Mouse (Mus musculus): ENCODE measurements around the gene Rora. TPM values are rescaled to one million over a fixed set of nuclear protein-coding genes. Genes with fewer than 3 reads are reported as not detected.

Gene Rora
- polyA plus RNA-seq, 1 experiment from 2014 or later: 6.5 TPM

- H3K9ac ChIP-seq (ENCODE audit: low read depth, low read length): no peak overlapping the region
- no peak overlapping the region for H3K4me3 ChIP-seq (ENCODE audit: low read depth, low read length)
- no peaks in the 10 kb centered on the region for H3K4me1 ChIP-seq (ENCODE audit: control insufficient read depth, insufficient read depth, low read length)
- H3K4me2 ChIP-seq: peak overlapping the region; percentile 17; the same call in 1 of the 2 replicates
- no peak overlapping the region for H3K27ac ChIP-seq (ENCODE audit: low read depth, low read length)
- no peaks in the 10 kb centered on the region for H3K27me3 ChIP-seq (ENCODE audit: control insufficient read depth, insufficient read depth, low read length)
- H3K36me3 ChIP-seq (ENCODE audit: control insufficient read depth, insufficient read depth, low read length): no peaks in the 10 kb centered on the region
- 59% methylated on average over 16 of the region's 16 CpGs for WGBS (ENCODE audit: insufficient replicate concordance)
- no peaks in the 10 kb centered on the region for H3K9me3 ChIP-seq (replicated peaks; ENCODE audit: control insufficient read depth, low read length)
- no peak for ATAC-seq (replicated peaks; ENCODE audit: insufficient number of reproducible peaks, low FRiP score, low TSS enrichment)
Measured at GRCm38 (mm10) chr9:69364117-69364516, 710.5 kb downstream of the Rora start.

DNA sequence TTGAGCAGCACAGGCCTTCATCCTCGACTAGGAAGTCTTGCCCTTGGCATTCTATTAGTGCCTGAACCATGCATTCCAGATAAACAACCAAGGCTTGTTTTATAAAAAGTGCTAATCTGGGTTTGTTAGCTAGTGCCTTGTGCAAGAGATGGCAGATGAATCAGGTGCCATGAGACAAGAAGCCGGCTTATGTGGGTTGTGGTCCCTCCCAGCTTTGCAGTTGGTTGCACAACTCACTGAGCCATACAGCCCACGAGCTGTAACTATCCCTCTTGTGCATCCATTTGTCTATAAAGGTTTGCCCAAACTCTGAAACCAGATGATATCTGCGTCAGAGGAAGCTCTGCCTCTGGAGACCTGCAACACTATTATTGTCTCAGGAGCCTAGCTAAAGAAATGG is 713.5 kb downstream of the Rora start:
- no peaks in the 10 kb centered on the region for H3K9me3 ChIP-seq (replicated peaks; ENCODE audit: control insufficient read depth, low read length)
- no peaks in the 10 kb centered on the region for H3K4me1 ChIP-seq (ENCODE audit: control insufficient read depth, insufficient read depth, low read length)
- no peaks in the 10 kb centered on the region for H3K36me3 ChIP-seq (ENCODE audit: control insufficient read depth, insufficient read depth, low read length)
- ATAC-seq (replicated peaks; ENCODE audit: insufficient number of reproducible peaks, low FRiP score, low TSS enrichment): no peak
- no peaks in the 10 kb centered on the region for H3K27me3 ChIP-seq (ENCODE audit: control insufficient read depth, insufficient read depth, low read length)
- no peak overlapping the region for H3K9ac ChIP-seq (ENCODE audit: low read depth, low read length)
- H3K4me3 ChIP-seq (ENCODE audit: low read depth, low read length): no peak overlapping the region
- no peak overlapping the region for H3K27ac ChIP-seq (ENCODE audit: low read depth, low read length)
- 73% methylated on average over 4 of the region's 4 CpGs for WGBS (ENCODE audit: insufficient replicate concordance)
- H3K4me2 ChIP-seq: no peak overlapping the region

DNA sequence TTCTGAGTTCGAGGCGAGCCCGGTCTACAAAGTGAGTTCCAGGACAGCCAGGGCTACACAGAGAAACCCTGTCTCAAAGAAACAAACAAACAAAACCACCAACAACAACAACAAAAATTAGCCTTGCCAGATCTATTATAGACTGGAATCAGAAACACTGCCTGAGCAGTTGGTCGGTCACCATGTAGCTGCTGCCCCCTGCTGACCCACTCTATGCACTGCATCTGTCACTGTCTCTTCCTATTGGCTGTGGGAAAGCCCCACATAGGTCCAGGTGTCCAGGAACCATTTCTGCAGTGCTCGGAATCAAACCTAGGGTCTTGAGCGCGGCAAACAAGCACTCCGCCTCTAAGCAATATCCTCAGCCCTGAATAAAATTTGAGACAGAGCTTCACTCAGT is 714.5 kb downstream of the Rora start:
- ATAC-seq (replicated peaks; ENCODE audit: insufficient number of reproducible peaks, low FRiP score, low TSS enrichment): no peak
- Histone ChIP-seq H3K4me2 (no peak overlapping the region), H3K27me3 (ENCODE audit: control insufficient read depth, insufficient read depth, low read length) (no peaks in the 10 kb centered on the region), H3K9me3 (replicated peaks; ENCODE audit: control insufficient read depth, low read length) (no peaks in the 10 kb centered on the region), H3K4me3 (ENCODE audit: low read depth, low read length) (no peak overlapping the region), H3K9ac (ENCODE audit: low read depth, low read length) (no peak overlapping the region), H3K36me3 (ENCODE audit: control insufficient read depth, insufficient read depth, low read length) (no peaks in the 10 kb centered on the region), H3K27ac (ENCODE audit: low read depth, low read length) (no peak overlapping the region), H3K4me1 (ENCODE audit: control insufficient read depth, insufficient read depth, low read length) (no peaks in the 10 kb centered on the region)
- 70% methylated on average over 8 of the region's 8 CpGs for WGBS (ENCODE audit: insufficient replicate concordance)

- H3K9me3 ChIP-seq (replicated peaks; ENCODE audit: control insufficient read depth, low read length): no peaks in the 10 kb centered on the region
- no peaks in the 10 kb centered on the region for H3K4me1 ChIP-seq (ENCODE audit: control insufficient read depth, insufficient read depth, low read length)
- H3K27me3 ChIP-seq (ENCODE audit: control insufficient read depth, insufficient read depth, low read length): no peaks in the 10 kb centered on the region
- no peaks in the 10 kb centered on the region for H3K36me3 ChIP-seq (ENCODE audit: control insufficient read depth, insufficient read depth, low read length)
- H3K9ac ChIP-seq (ENCODE audit: low read depth, low read length): no peak overlapping the region
- no peak overlapping the region for H3K4me3 ChIP-seq (ENCODE audit: low read depth, low read length)
- H3K4me2 ChIP-seq: no peak overlapping the region
- WGBS (ENCODE audit: insufficient replicate concordance): 69% methylated on average over 11 of the region's 11 CpGs
- no peak for ATAC-seq (replicated peaks; ENCODE audit: insufficient number of reproducible peaks, low FRiP score, low TSS enrichment)
- no peak overlapping the region for H3K27ac ChIP-seq (ENCODE audit: low read depth, low read length)
Measured at GRCm38 (mm10) chr9:69371046-69371724, 717.6 kb downstream of the Rora start.

DNA sequence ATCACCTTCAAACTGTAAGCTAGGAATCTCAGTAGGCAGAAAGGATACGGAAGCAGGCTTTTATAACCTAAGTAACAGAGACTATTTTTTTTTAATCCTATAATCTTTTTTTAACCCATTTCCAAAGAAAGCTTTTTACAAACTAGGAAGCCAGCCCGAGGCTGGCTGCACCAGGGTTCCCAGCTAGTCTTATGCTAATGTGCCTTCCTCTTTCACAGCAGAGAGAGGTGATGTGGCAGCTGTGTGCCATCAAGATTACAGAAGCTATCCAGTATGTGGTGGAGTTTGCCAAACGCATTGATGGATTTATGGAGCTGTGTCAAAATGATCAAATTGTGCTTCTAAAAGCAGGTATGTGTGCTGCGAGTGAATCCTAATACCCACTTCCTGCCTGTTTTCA is 719.3 kb downstream of the Rora start:
- Histone ChIP-seq H3K27me3 (ENCODE audit: control insufficient read depth, insufficient read depth, low read length) (no peaks in the 10 kb centered on the region), H3K4me1 (ENCODE audit: control insufficient read depth, insufficient read depth, low read length) (no peaks in the 10 kb centered on the region), H3K4me3 (ENCODE audit: low read depth, low read length) (no peak overlapping the region), H3K9ac (ENCODE audit: low read depth, low read length) (no peak overlapping the region), H3K36me3 (ENCODE audit: control insufficient read depth, insufficient read depth, low read length) (no peaks in the 10 kb centered on the region), H3K27ac (ENCODE audit: low read depth, low read length) (no peak overlapping the region), H3K4me2 (no peak overlapping the region), H3K9me3 (replicated peaks; ENCODE audit: control insufficient read depth, low read length) (no peaks in the 10 kb centered on the region)
- WGBS (ENCODE audit: insufficient replicate concordance): 49% methylated on average over 4 of the region's 4 CpGs
- ATAC-seq (replicated peaks; ENCODE audit: insufficient number of reproducible peaks, low FRiP score, low TSS enrichment): no peak

- H3K9ac ChIP-seq (ENCODE audit: low read depth, low read length): no peak overlapping the region
- H3K27ac ChIP-seq (ENCODE audit: low read depth, low read length): no peak overlapping the region
- no peaks in the 10 kb centered on the region for H3K27me3 ChIP-seq (ENCODE audit: control insufficient read depth, insufficient read depth, low read length)
- no peaks in the 10 kb centered on the region for H3K9me3 ChIP-seq (replicated peaks; ENCODE audit: control insufficient read depth, low read length)
- no peak overlapping the region for H3K4me3 ChIP-seq (ENCODE audit: low read depth, low read length)
- H3K4me2 ChIP-seq: no peak overlapping the region
- ATAC-seq (replicated peaks; ENCODE audit: insufficient number of reproducible peaks, low FRiP score, low TSS enrichment): no peak
- 78% methylated on average over 4 of the region's 4 CpGs for WGBS (ENCODE audit: insufficient replicate concordance)
- no peaks in the 10 kb centered on the region for H3K36me3 ChIP-seq (ENCODE audit: control insufficient read depth, insufficient read depth, low read length)
- no peaks in the 10 kb centered on the region for H3K4me1 ChIP-seq (ENCODE audit: control insufficient read depth, insufficient read depth, low read length)
Measured at GRCm38 (mm10) chr9:69376982-69377653, 723.5 kb downstream of the Rora start.

- H3K9ac ChIP-seq (ENCODE audit: low read depth, low read length): no peak overlapping the region
- no peak overlapping the region for H3K4me3 ChIP-seq (ENCODE audit: low read depth, low read length)
- H3K27me3 ChIP-seq (ENCODE audit: control insufficient read depth, insufficient read depth, low read length): no peaks in the 10 kb centered on the region
- H3K27ac ChIP-seq (ENCODE audit: low read depth, low read length): no peak overlapping the region
- ATAC-seq (replicated peaks; ENCODE audit: insufficient number of reproducible peaks, low FRiP score, low TSS enrichment): no peak
- WGBS (ENCODE audit: insufficient replicate concordance): 84% methylated on average over 3 of the region's 3 CpGs
- no peak overlapping the region for H3K4me2 ChIP-seq
- H3K9me3 ChIP-seq (replicated peaks; ENCODE audit: control insufficient read depth, low read length): no peaks in the 10 kb centered on the region
- H3K4me1 ChIP-seq (ENCODE audit: control insufficient read depth, insufficient read depth, low read length): no peaks in the 10 kb centered on the region
- no peaks in the 10 kb centered on the region for H3K36me3 ChIP-seq (ENCODE audit: control insufficient read depth, insufficient read depth, low read length)
Measured at GRCm38 (mm10) chr9:69377654-69378045, 724.1 kb downstream of the Rora start.

GRCm38 (mm10) chr9:69380546-69380945 is 727.0 kb downstream of the Rora start:
- no peak overlapping the region for H3K27ac ChIP-seq (ENCODE audit: low read depth, low read length)
- no peaks in the 10 kb centered on the region for H3K9me3 ChIP-seq (replicated peaks; ENCODE audit: control insufficient read depth, low read length)
- no peaks in the 10 kb centered on the region for H3K4me1 ChIP-seq (ENCODE audit: control insufficient read depth, insufficient read depth, low read length)
- no peaks in the 10 kb centered on the region for H3K27me3 ChIP-seq (ENCODE audit: control insufficient read depth, insufficient read depth, low read length)
- H3K9ac ChIP-seq (ENCODE audit: low read depth, low read length): no peak overlapping the region
- H3K36me3 ChIP-seq (ENCODE audit: control insufficient read depth, insufficient read depth, low read length): no peaks in the 10 kb centered on the region
- 32% methylated on average over 1 of the region's 1 CpGs for WGBS (ENCODE audit: insufficient replicate concordance)
- H3K4me2 ChIP-seq: no peak overlapping the region
- no peak overlapping the region for H3K4me3 ChIP-seq (ENCODE audit: low read depth, low read length)
- ATAC-seq (replicated peaks; ENCODE audit: insufficient number of reproducible peaks, low FRiP score, low TSS enrichment): no peak

- Histone ChIP-seq H3K27me3 (ENCODE audit: control insufficient read depth, insufficient read depth, low read length) (no peaks in the 10 kb centered on the region), H3K4me2 (no peak overlapping the region), H3K27ac (ENCODE audit: low read depth, low read length) (no peak overlapping the region), H3K36me3 (ENCODE audit: control insufficient read depth, insufficient read depth, low read length) (no peaks in the 10 kb centered on the region), H3K9me3 (replicated peaks; ENCODE audit: control insufficient read depth, low read length) (no peaks in the 10 kb centered on the region), H3K4me3 (ENCODE audit: low read depth, low read length) (no peak overlapping the region), H3K4me1 (ENCODE audit: control insufficient read depth, insufficient read depth, low read length) (no peaks in the 10 kb centered on the region), H3K9ac (ENCODE audit: low read depth, low read length) (no peak overlapping the region)
- ATAC-seq (replicated peaks; ENCODE audit: insufficient number of reproducible peaks, low FRiP score, low TSS enrichment): no peak
- 64% methylated on average over 7 of the region's 7 CpGs for WGBS (ENCODE audit: insufficient replicate concordance)
Measured at GRCm38 (mm10) chr9:69381741-69382140, 728.2 kb downstream of the Rora start.
